Mouse (Mus musculus): Measurements from ENCODE around the gene Gm9958.

The Gm9958 gene

DNA sequence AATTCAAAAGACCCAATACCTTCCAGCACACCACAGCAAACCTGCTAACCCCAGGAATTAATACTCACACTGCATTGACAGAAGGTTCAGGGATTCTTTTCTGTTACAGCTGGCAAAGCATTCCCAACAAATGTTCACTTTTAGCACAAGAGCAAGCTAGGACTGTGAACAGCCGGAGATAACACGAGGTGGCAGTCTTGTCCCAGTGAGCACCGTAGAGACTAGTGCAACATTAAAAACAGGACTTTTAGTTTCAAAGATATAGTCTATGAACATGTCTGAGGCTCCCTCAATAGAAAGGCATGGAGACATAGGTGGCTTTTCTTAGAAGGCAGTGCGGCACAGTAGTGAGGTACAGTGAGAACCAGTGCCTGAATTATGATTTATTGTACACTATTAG is 38.2 kb downstream of the Gm9958 start:
- DNase-seq (ENCODE audit: low read depth, low spot score): no peak

DNA sequence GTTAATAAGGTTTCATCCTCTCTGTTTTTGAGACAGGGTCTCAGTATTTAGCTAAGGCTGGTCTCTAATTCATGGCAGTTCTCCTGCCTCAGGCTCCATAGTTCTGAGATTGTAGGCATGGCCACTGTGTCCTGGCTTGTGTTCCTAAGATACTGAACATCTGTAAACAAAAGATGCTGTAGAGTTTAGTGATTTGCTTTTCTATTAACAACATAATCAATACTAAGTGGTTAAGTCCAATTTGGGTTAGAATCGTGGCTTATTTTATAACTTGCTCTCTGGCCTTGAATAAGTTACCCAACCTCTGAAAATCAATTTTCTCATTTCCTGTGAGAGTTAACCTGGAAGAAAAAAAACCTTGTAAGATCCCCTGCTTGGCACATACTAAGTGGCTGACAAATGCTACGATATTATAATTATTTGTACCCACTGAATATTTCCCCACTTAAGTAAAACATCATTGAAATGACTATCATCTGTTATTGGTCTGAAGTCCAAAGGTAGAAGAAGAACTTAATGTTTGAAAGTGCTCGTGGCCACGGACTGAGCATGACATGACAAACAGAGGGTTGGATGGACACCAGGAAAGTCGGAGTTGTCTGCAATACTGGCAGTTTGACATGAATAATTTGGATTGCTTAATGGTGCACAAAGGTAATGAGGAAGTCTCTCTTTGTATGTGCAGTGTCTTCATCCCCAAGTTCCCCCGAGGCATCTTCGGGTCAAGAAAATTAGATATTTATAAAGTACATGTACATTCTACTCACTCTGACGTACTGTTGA is 47.3 kb downstream of the Gm9958 start:
- no peak for DNase-seq (ENCODE audit: low read depth, low spot score)

DNA sequence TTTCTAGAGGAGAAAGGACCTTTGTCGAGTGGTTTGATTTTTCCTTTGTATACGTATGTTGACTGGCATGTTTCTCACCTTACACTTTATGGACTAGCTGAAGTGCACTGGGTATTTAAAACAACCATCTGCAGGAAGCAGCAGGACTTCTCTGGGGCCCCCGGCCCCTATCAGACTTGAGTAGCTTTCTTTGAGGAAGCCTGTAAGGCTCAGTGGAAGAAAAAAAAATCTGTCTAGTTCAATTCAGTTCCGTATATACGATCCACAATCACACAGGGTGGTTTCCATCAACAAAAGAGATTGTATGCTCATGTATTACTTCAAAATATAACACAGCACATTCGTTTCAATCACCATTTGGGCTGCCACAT is 47.9 kb downstream of the Gm9958 start:
- no peak for DNase-seq (ENCODE audit: low read depth, low spot score)
